Mouse (Mus musculus): Measurements from ENCODE around the gene Lkaaear1. TPM values are rescaled to one million over a fixed set of nuclear protein-coding genes. Genes with fewer than 3 reads are reported as not detected.

Gene Lkaaear1
- polyA plus RNA-seq, 1 experiment from 2014 or later: not detected

DNA sequence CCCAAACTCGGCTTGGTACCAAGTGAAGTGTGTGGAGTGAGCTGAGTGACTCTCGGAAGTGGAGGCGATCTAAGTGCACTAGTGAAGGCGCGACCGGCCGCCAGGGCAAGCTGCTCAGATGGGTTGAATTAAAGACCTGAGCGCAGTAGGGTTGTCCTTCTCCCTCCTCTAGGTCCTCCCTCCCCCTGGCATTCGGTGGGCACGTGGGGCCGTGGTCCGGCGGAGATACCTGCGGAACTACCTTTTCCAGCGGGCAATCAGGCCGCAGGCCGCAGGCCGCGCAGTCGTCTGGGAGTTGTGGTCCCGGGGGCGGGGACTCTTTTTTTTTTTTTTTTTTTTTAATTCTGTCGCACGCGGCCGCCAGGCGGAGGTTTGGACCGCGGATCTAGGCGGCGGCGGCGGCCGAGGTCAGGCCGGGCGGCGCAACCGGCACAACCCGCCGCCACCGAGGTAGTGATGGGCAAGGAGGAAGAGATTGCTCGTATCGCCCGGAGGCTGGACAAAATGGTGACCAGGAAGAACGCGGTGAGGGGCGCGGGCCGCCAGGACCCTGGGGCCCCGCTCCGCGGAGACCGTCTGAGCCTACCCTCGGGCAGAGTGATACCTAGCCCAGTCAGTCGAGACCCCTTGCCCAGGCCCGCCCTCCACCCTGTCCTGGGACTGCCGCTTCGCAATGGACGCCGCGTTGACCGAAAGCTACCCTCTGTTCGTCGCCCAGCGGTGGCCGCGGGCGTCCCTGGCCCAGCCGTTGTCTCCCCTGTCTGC is 18.1 kb downstream of the Lkaaear1 start, which contains the start of gene Tcea2:
Tcea2 (plus strand) TSS at position 360 of the 765 bp plus-strand sequence.
- H3K4me1 ChIP-seq: peaks cover 29% of the 10 kb centered on the region
- under 1% methylated on average over 69 of the region's 69 CpGs for WGBS
- H3K36me3 ChIP-seq: no peaks in the 10 kb centered on the region
- H3K4me3 ChIP-seq: peak within 1 kb of the TSS; percentile 78
- no peaks in the 10 kb centered on the region for H3K9me3 ChIP-seq
- peak; percentile 88 for DNase-seq (ENCODE audit: low spot score)
- peak within 1 kb of the TSS; percentile 91 for H3K27ac ChIP-seq
- peaks cover 11% of the 10 kb centered on the region; the same call in 1 of the 2 replicates for H3K27me3 ChIP-seq (ENCODE audit: insufficient read depth, poor library complexity, severe bottlenecking)

DNA sequence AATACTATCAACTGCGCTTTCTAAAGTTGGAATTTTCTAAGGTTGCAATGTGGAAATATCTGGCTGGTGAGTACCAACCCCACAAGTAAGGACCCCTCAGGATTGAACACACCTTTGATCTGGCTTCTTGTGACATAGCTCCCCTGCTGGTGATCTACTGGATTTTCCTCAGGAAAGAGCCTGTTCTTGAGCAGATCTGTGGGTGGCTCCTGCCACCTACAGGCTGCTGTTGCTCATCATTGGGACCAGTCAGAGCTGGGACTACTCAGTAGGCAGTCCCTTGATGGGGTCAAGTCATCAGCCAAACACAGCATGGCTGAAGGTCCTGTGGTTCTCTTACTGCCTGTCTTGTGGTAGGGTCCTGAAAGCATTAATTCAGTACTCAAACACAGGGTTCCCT is 19.5 kb downstream of the Lkaaear1 start:
- Histone ChIP-seq H3K4me1 (peaks cover 34% of the 10 kb centered on the region), H3K4me3 (no peak overlapping the region), H3K27me3 (ENCODE audit: insufficient read depth, poor library complexity, severe bottlenecking) (peaks cover 23% of the 10 kb centered on the region), H3K27ac (no peak overlapping the region), H3K9me3 (no peaks in the 10 kb centered on the region), H3K36me3 (no peaks in the 10 kb centered on the region)
- 50% methylated on average over 1 of the region's 1 CpGs for WGBS
- DNase-seq (ENCODE audit: low spot score): peak; percentile 94

DNA sequence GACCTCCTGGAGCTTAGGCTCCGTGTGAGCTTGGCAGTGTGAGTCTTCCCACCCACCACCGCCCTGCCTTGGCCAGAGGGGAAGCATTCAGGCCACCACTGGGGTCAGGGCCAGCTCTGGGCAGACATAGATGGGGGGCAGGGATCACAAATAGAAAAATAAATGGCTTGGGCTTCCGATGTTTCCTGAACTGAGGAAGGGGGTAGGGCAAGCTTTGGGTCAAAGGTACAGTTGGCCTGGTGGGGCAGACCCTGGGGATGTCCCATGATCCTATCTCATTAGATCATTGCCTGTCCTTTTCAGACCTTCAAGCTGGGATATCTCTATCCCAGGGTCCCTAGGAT is 20.5 kb downstream of the Lkaaear1 start:
- no peak for DNase-seq (ENCODE audit: low spot score)
- H3K27me3 ChIP-seq (ENCODE audit: insufficient read depth, poor library complexity, severe bottlenecking): peaks cover 26% of the 10 kb centered on the region
- H3K9me3 ChIP-seq: no peaks in the 10 kb centered on the region
- H3K36me3 ChIP-seq: no peaks in the 10 kb centered on the region
- H3K4me1 ChIP-seq: peaks cover 42% of the 10 kb centered on the region
- no peak overlapping the region for H3K4me3 ChIP-seq
- WGBS: 46% methylated on average over 3 of the region's 3 CpGs
- H3K27ac ChIP-seq: no peak overlapping the region

DNA sequence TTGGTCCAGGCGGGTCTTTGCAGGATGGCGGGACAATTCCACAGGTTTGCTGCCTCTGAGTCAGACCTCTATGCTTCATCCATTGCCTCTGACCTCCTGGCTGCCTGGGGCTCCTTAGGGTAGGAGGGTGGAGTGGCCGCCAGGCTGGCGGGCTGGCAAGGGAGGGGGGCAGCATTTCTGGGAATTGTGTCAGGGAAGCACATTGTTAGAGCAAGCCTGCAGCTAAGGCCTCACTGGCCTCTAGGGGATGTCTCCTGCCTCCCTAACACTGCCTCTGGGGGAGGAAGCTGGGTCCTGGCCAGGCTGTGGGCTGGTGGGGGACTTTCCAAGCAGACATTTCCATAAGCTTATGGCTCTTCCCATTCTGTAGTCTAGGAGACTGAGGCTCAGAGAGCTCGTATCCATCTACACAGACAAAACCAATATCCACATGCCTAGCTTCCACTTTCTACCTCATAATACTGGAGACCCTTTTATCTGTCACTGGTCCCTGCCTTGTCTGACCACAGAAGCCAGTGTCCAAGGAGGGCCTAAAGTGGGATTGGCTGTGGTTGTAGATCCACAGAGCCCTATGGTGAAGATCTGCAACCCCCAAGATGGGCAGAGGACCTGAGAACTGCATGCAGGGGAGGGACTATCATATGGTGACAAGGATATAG is 21.0 kb downstream of the Lkaaear1 start:
- no peak for DNase-seq (ENCODE audit: low spot score)
- H3K27me3 ChIP-seq (ENCODE audit: insufficient read depth, poor library complexity, severe bottlenecking): peaks cover 31% of the 10 kb centered on the region
- peaks cover 42% of the 10 kb centered on the region for H3K4me1 ChIP-seq
- WGBS: 49% methylated on average over 5 of the region's 5 CpGs
- H3K27ac ChIP-seq: 0 out of 2 replicates have a peak overlapping the region, but pooled peaks have one; percentile 19
- H3K4me3 ChIP-seq: no peak overlapping the region
- no peaks in the 10 kb centered on the region for H3K36me3 ChIP-seq
- no peaks in the 10 kb centered on the region for H3K9me3 ChIP-seq

DNA sequence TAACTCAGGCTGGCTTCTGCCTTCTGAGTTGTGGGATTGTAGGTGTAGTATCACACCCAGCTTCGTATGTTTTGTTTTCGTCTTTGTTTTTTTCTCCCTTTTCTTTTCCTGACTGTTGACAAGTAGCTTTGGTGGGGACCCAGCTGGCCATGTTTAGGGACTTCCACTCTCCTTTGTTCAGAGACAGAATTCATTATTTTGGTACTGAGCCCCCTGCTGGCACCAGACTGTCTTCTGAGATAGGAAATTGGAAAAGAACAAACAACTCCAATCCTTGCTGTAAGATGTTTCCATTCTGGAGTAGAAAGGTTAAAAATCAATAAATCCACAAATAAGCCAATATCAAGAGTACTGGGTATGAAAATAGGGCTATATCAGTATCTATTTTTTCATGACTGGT is 21.8 kb downstream of the Lkaaear1 start:
- Histone ChIP-seq H3K9me3 (no peaks in the 10 kb centered on the region), H3K36me3 (no peaks in the 10 kb centered on the region), H3K27ac (0 out of 2 replicates have a peak overlapping the region, but pooled peaks have one; percentile 19), H3K4me1 (peaks cover 45% of the 10 kb centered on the region), H3K27me3 (ENCODE audit: insufficient read depth, poor library complexity, severe bottlenecking) (peaks cover 39% of the 10 kb centered on the region), H3K4me3 (no peak overlapping the region)
- DNase-seq (ENCODE audit: low spot score): no peak
- 41% methylated on average over 2 of the region's 2 CpGs for WGBS

DNA sequence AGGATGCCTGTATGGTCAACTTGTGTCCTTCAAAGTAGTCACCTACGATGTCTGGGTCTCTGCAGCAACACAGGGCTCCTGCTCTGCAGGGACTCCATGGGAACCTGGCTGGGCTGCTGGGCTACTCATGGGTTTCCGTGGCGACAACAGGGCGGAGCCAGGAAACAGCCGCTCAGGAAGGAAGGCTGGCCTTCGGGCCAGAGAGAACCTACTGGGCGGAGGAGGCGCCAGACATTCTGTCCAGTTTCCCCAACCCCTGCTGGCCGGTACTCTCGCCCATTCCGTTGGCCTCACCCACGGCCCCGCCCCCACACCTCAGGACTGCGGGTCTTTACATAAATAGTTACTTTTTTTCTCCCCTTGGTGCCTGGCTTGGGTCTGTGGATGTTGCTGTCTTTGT is 22.8 kb downstream of the Lkaaear1 start:
- WGBS: 2% methylated on average over 14 of the region's 14 CpGs
- no peaks in the 10 kb centered on the region for H3K36me3 ChIP-seq
- DNase-seq (ENCODE audit: low spot score): peak; percentile 86
- peak overlapping the region; percentile 83 for H3K27ac ChIP-seq
- no peaks in the 10 kb centered on the region for H3K9me3 ChIP-seq
- H3K27me3 ChIP-seq (ENCODE audit: insufficient read depth, poor library complexity, severe bottlenecking): peaks cover 48% of the 10 kb centered on the region
- peak overlapping the region; percentile 52 for H3K4me3 ChIP-seq
- H3K4me1 ChIP-seq: peaks cover 46% of the 10 kb centered on the region

DNA sequence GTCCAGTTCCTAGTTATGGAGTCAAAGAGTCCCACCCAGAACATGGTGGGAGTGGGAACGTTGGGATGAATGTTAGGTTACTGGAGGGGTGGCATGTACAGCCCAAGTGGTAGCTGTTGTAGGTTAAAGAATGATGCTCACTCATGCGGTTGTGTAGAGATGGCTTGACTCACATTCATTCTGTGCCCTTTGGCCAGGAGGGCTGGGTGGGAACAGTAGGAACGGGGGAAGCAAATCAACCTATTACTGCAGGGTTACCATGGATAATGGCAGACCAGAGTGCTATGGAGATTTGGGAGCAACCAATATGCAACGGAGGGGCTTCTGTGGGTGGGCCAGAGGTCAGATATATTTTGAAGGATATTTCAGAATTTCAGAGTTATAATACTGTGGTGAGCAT is 23.3 kb downstream of the Lkaaear1 start:
- H3K4me1 ChIP-seq: peaks cover 51% of the 10 kb centered on the region

DNA sequence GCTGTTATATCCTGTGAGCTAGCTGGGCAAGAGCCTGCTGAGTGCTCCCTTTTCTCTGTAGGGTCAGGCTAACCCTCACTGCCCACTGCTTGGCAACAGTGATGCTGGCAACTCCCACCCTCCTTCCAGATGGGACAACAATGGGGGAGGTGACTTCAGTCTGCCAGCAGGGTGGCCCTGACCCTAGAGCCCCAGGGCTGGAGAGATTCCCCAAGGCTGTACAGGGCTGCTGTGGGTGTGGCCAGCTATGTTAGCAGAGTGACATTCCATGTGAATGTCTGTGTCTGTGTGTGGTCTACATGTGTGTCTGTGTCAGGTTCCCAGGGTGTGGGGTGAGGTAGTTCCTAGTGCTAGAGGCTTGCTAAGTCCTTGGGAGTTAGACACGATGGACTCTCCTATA is 24.7 kb downstream of the Lkaaear1 start:
- no peak overlapping the region; the same call in 1 of the 2 replicates for H3K27ac ChIP-seq
- no peaks in the 10 kb centered on the region for H3K9me3 ChIP-seq
- 53% methylated on average over 1 of the region's 1 CpGs for WGBS
- H3K36me3 ChIP-seq: peaks cover 4% of the 10 kb centered on the region; the same call in 1 of the 2 replicates
- H3K4me1 ChIP-seq: peaks cover 49% of the 10 kb centered on the region
- no peak for DNase-seq (ENCODE audit: low spot score)
- H3K4me3 ChIP-seq: no peak overlapping the region
- peaks cover 68% of the 10 kb centered on the region for H3K27me3 ChIP-seq (ENCODE audit: insufficient read depth, poor library complexity, severe bottlenecking)

More for the DNA sequence above, 23.3 kb downstream of the Lkaaear1 start:
- Histone ChIP-seq H3K27ac (peak overlapping the region; percentile 83; the same call in 1 of the 2 replicates), H3K36me3 (peaks cover 4% of the 10 kb centered on the region; the same call in 1 of the 2 replicates), H3K9me3 (no peaks in the 10 kb centered on the region), H3K4me3 (no peak overlapping the region), H3K27me3 (ENCODE audit: insufficient read depth, poor library complexity, severe bottlenecking) (peaks cover 54% of the 10 kb centered on the region)
- DNase-seq (ENCODE audit: low spot score): no peak
- WGBS: 82% methylated on average over 4 of the region's 4 CpGs

DNA sequence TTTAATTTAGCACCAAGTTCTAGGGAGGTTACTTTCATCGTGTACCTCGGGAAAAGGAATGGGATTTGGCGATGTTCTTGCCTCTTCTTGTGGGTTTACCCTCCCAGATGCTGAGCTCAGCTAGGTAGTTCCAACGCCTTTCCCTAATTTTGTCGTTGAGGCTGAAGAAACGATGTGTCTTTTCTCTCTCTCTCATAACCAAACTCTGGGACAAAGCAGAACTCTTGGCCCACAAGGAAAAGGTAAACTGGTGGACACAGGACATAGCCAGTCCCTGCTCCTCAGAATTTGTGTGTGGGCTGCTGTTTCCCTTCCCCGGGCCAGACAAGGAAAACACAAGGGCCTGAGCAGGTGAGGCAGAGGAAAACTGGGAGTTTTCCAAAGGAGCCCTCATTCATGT is 26.3 kb downstream of the Lkaaear1 start:
- WGBS: 22% methylated on average over 7 of the region's 7 CpGs
- Histone ChIP-seq H3K4me3 (no peak overlapping the region), H3K9me3 (no peaks in the 10 kb centered on the region), H3K36me3 (peaks cover 4% of the 10 kb centered on the region; the same call in 1 of the 2 replicates), H3K4me1 (peaks cover 46% of the 10 kb centered on the region), H3K27me3 (ENCODE audit: insufficient read depth, poor library complexity, severe bottlenecking) (peaks cover 74% of the 10 kb centered on the region), H3K27ac (no peak overlapping the region; the same call in 1 of the 2 replicates)
- no peak for DNase-seq (ENCODE audit: low spot score)

DNA sequence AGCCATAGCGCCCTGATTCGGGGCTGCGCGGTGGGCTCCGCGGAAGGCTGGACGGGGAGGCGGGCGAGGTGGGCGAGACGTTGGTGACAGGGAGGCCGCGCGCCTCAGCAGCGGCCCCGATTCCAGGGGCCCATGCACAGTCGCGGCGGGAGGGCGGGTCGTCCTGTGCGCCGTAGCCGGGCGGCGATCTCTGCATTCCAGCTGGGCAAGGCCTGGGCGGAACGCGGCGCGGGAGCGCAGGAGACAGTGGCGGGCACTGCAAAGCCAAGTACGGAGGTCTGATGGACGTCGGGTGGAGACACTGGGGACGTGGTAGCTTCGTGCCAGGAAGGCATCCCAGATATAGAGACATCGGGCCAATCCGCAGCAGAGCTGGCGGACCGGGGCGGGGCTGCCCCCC is 26.9 kb downstream of the Lkaaear1 start, which contains the start of gene Sox18:
Sox18 (minus strand) TSS at position 315 of the 400 bp plus-strand sequence.
- H3K4me1 ChIP-seq: peaks cover 43% of the 10 kb centered on the region
- WGBS: under 1% methylated on average over 43 of the region's 43 CpGs
- peak within 1 kb of the TSS; percentile 84 for H3K27ac ChIP-seq
- H3K27me3 ChIP-seq (ENCODE audit: insufficient read depth, poor library complexity, severe bottlenecking): peaks cover 73% of the 10 kb centered on the region
- H3K4me3 ChIP-seq: peak within 1 kb of the TSS; percentile 71
- no peaks in the 10 kb centered on the region; the same call in 1 of the 2 replicates for H3K9me3 ChIP-seq
- H3K36me3 ChIP-seq: peaks cover 4% of the 10 kb centered on the region; the same call in 1 of the 2 replicates
- no peak for DNase-seq (ENCODE audit: low spot score)

DNA sequence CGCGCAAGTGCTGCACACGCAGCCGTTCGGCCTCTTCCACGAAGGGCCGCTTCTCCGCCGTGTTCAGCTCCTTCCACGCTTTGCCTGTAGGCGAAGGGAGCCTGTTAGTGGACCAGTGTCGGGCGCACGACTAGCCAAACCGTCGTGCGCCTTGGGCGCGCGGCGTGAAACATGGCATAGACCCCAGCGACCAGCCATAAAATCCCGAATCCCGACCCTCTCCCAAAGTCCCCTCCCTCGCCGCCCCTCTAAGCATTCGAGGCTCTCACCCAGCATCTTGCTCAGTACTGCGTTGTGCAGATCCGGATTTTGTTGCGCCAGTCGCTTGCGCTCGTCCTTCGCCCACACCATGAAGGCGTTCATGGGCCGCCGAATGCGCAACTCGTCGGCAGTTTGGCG is 27.3 kb downstream of the Lkaaear1 start:
- Histone ChIP-seq H3K27ac (peak overlapping the region; percentile 84), H3K27me3 (ENCODE audit: insufficient read depth, poor library complexity, severe bottlenecking) (peaks cover 73% of the 10 kb centered on the region), H3K4me3 (peak overlapping the region; percentile 71), H3K9me3 (no peaks in the 10 kb centered on the region; the same call in 1 of the 2 replicates), H3K36me3 (peaks cover 4% of the 10 kb centered on the region; the same call in 1 of the 2 replicates), H3K4me1 (peaks cover 40% of the 10 kb centered on the region)
- no peak for DNase-seq (ENCODE audit: low spot score)
- 1% methylated on average over 41 of the region's 41 CpGs for WGBS

DNA sequence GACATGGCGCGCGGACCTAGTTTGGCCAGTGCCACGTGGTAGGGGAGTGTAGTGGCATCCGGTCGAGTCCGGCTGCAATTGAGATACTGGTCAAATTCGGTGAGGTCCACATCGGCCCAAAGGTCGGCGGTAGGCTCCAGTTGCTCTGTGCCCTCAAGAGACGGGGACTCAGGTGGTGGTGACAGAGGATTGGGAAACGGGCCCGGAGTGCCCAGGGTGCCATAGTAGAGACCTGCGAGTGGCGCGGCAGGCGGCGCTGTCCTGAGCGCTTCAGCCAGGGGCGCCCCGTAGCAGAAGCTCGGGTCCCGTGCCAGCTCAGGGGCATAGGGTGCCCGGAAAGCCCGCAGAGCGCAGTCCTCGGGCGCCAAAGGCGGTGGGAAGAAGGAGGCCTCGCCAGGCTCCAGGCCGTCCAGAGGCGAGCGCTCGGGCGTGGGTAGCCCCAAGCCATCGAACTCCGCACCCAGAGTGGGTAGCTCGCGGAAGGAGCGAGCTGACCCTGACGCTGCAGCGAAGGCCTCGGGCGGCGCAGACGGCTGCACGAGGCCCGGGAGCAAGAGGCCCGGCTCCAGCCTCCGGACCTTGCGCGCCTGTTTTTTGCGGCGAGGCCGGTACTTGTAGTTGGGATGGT is 27.8 kb downstream of the Lkaaear1 start:
- WGBS: 4% methylated on average over 56 of the region's 56 CpGs
- Histone ChIP-seq H3K4me1 (peaks cover 35% of the 10 kb centered on the region), H3K9me3 (no peaks in the 10 kb centered on the region; the same call in 1 of the 2 replicates), H3K27me3 (ENCODE audit: insufficient read depth, poor library complexity, severe bottlenecking) (peaks cover 73% of the 10 kb centered on the region), H3K4me3 (peak overlapping the region; percentile 71), H3K36me3 (peaks cover 4% of the 10 kb centered on the region; the same call in 1 of the 2 replicates), H3K27ac (peak overlapping the region; percentile 84)
- no peak for DNase-seq (ENCODE audit: low spot score)
